Comparison of ENCODE assay signal across 19 mouse cellular contexts in genomic region chr6:52207684-52207976, GRCm38 (mm10). TPM values are rescaled to one million over a fixed set of nuclear protein-coding genes. Genes with fewer than 3 reads are reported as not detected.
A peak's percentile ranks its signal among the peaks of the same experiment; 100 is the strongest.
DNase-seq lines count a peak whose midpoint lies in the region; ATAC-seq and TF ChIP-seq lines count a peak whose summit lies in the region.
"Had no signal": no experiment of that assay in that cellular context is flagged by ENCODE, and none has a peak within 500 bp of the region (broad histone marks: within the 10 kb centered on the region; RNA-seq: fewer than 3 reads in every experiment).

No protein-coding gene starts in this region.

- H3K4me3 ChIP-seq in hindbrain, embryonic 11.5 days (ENCODE audit: low read depth, low read length): no peak overlapping the region
- H3K4me3 ChIP-seq in hindbrain, postnatal 0 days (ENCODE audit: low read length): no peak overlapping the region
- H3K4me3 ChIP-seq in lung, embryonic 15.5 days: peak overlapping the region; percentile 42; the same call in 1 of the 2 replicates
- H3K4me3 ChIP-seq in lung, adult 2 months (replicated peaks; ENCODE audit: extremely low read depth, low read depth, low read length): no peak overlapping the region
- H3K4me3 ChIP-seq in limb, embryonic 13.5 days: 0 out of 2 replicates have a peak overlapping the region, but pooled peaks have one; percentile 9
- H3K4me3 ChIP-seq in stomach, embryonic 16.5 days (replicated peaks; ENCODE audit: low read length): peak overlapping the region; percentile 71
- H3K4me3 ChIP-seq in heart, embryonic 10.5 days: no peak overlapping the region
- H3K4me3 ChIP-seq: embryonic facial prominence, embryonic 13.5 days; forebrain, embryonic 12.5 days; heart, adult 2 months had no signal

- H3K27me3 ChIP-seq in hindbrain, embryonic 11.5 days (ENCODE audit: control insufficient read depth, insufficient read depth, low read length): peaks cover 94% of the 10 kb centered on the region
- peaks cover 86% of the 10 kb centered on the region for H3K27me3 ChIP-seq in hindbrain, postnatal 0 days (ENCODE audit: insufficient read depth, low read length)
- H3K27me3 ChIP-seq in lung, embryonic 15.5 days: peaks cover 96% of the 10 kb centered on the region
- peaks cover 42% of the 10 kb centered on the region for H3K27me3 ChIP-seq in limb, embryonic 13.5 days
- H3K27me3 ChIP-seq in stomach, embryonic 16.5 days (ENCODE audit: control insufficient read depth, insufficient read depth, low read length): peaks cover 53% of the 10 kb centered on the region
- H3K27me3 ChIP-seq in heart, embryonic 10.5 days (ENCODE audit: insufficient read depth, poor library complexity, severe bottlenecking): peaks cover 100% of the 10 kb centered on the region

- no peak for TF ChIP-seq CTCF in hindbrain, postnatal 0 days (IDR thresholded peaks at IDR 0.05; ENCODE audit: low read depth)
- no peak for TF ChIP-seq CTCF in lung, adult 2 months (IDR thresholded peaks at IDR 0.05; ENCODE audit: insufficient read depth, low read length)

- peaks cover 4% of the 10 kb centered on the region; the same call in 1 of the 2 replicates for H3K4me1 ChIP-seq in hindbrain, embryonic 11.5 days (replicated peaks; ENCODE audit: control insufficient read depth, insufficient read depth, low read length)
- H3K4me1 ChIP-seq in hindbrain, postnatal 0 days (ENCODE audit: insufficient read depth, low read length): no peaks in the 10 kb centered on the region
- H3K4me1 ChIP-seq in lung, embryonic 15.5 days: no peaks in the 10 kb centered on the region; the same call in 1 of the 2 replicates
- peaks cover 8% of the 10 kb centered on the region for H3K4me1 ChIP-seq in lung, adult 2 months (ENCODE audit: control insufficient read depth, insufficient read depth, low read length)
- peaks cover 89% of the 10 kb centered on the region for H3K4me1 ChIP-seq in limb, embryonic 13.5 days
- peaks cover 4% of the 10 kb centered on the region; the same call in 1 of the 2 replicates for H3K4me1 ChIP-seq in stomach, embryonic 16.5 days (ENCODE audit: control insufficient read depth, insufficient read depth, low read length)
- peaks cover 44% of the 10 kb centered on the region for H3K4me1 ChIP-seq in heart, embryonic 10.5 days

- H3K9ac ChIP-seq in hindbrain, embryonic 11.5 days (ENCODE audit: low read depth, low read length): no peak overlapping the region
- H3K9ac ChIP-seq in hindbrain, postnatal 0 days (replicated peaks; ENCODE audit: low read length): no peak overlapping the region
- 0 out of 2 replicates have a peak overlapping the region, but pooled peaks have one; percentile 42 for H3K9ac ChIP-seq in lung, embryonic 15.5 days
- no peak overlapping the region; the same call in 1 of the 2 replicates for H3K9ac ChIP-seq in limb, embryonic 13.5 days
- peak overlapping the region; percentile 43 for H3K9ac ChIP-seq in stomach, embryonic 16.5 days (ENCODE audit: low read length)
- H3K9ac ChIP-seq: embryonic facial prominence, embryonic 13.5 days; forebrain, embryonic 12.5 days; midbrain, embryonic 12.5 days had no signal

- no peak for ATAC-seq in hindbrain, embryonic 11.5 days (ENCODE audit: low FRiP score)
- ATAC-seq in hindbrain, postnatal 0 days: no peak
- no peak for ATAC-seq in lung, embryonic 15.5 days (ENCODE audit: borderline replicate concordance, extremely low read depth, low FRiP score, low TSS enrichment)
- ATAC-seq in limb, embryonic 13.5 days (ENCODE audit: low FRiP score, low read depth): no peak
- no peak for ATAC-seq in stomach, embryonic 16.5 days (ENCODE audit: insufficient read depth, low FRiP score)

- no peaks in the 10 kb centered on the region for H3K36me3 ChIP-seq in hindbrain, embryonic 11.5 days (ENCODE audit: control insufficient read depth, insufficient read depth, low read length)
- no peaks in the 10 kb centered on the region for H3K36me3 ChIP-seq in hindbrain, postnatal 0 days (ENCODE audit: insufficient read depth, low read length)
- H3K36me3 ChIP-seq in lung, embryonic 15.5 days: no peaks in the 10 kb centered on the region
- peaks cover 24% of the 10 kb centered on the region for H3K36me3 ChIP-seq in limb, embryonic 13.5 days
- no peaks in the 10 kb centered on the region for H3K36me3 ChIP-seq in stomach, embryonic 16.5 days (ENCODE audit: control insufficient read depth, insufficient read depth, low read length)
- H3K36me3 ChIP-seq in heart, embryonic 10.5 days: no peaks in the 10 kb centered on the region
- H3K36me3 ChIP-seq: embryonic facial prominence, embryonic 13.5 days; forebrain, embryonic 12.5 days; midbrain, embryonic 12.5 days had no signal

- H3K9me3 ChIP-seq in hindbrain, embryonic 11.5 days (ENCODE audit: control insufficient read depth, low read length): no peaks in the 10 kb centered on the region
- H3K9me3 ChIP-seq in hindbrain, postnatal 0 days (ENCODE audit: low read length): no peaks in the 10 kb centered on the region
- no peaks in the 10 kb centered on the region for H3K9me3 ChIP-seq in lung, embryonic 15.5 days
- H3K9me3 ChIP-seq in limb, embryonic 13.5 days: no peaks in the 10 kb centered on the region
- H3K9me3 ChIP-seq in stomach, embryonic 16.5 days (replicated peaks; ENCODE audit: control insufficient read depth, low read length): no peaks in the 10 kb centered on the region
- H3K9me3 ChIP-seq in heart, embryonic 10.5 days: no peaks in the 10 kb centered on the region
- H3K9me3 ChIP-seq: embryonic facial prominence, embryonic 13.5 days; forebrain, embryonic 12.5 days; midbrain, embryonic 12.5 days had no signal

- no peak overlapping the region for H3K27ac ChIP-seq in hindbrain, embryonic 11.5 days (ENCODE audit: low read depth, low read length)
- H3K27ac ChIP-seq in hindbrain, postnatal 0 days: no peak overlapping the region
- H3K27ac ChIP-seq in lung, embryonic 15.5 days: peak overlapping the region; percentile 77
- H3K27ac ChIP-seq in limb, embryonic 13.5 days: no peak overlapping the region
- peak overlapping the region; percentile 70 for H3K27ac ChIP-seq in stomach, embryonic 16.5 days (ENCODE audit: low read length)
- no peak overlapping the region for H3K27ac ChIP-seq in heart, embryonic 10.5 days
- H3K27ac ChIP-seq: embryonic facial prominence, embryonic 13.5 days; forebrain, embryonic 12.5 days; heart, adult 2 months; midbrain, embryonic 12.5 days had no signal

- TF ChIP-seq POLR2A in lung, adult 2 months (IDR thresholded peaks at IDR 0.05; ENCODE audit: borderline replicate concordance, extremely low read depth, low read depth, low read length): no peak

- DNase-seq in hindbrain, embryonic 11.5 days (ENCODE audit: low spot score): no peak
- no peak for DNase-seq in hindbrain, postnatal 0 days (ENCODE audit: low spot score)
- no peak for DNase-seq in lung, adult 2 months
- DNase-seq in heart, embryonic 10.5 days (ENCODE audit: low spot score): no peak
- DNase-seq in gastrocnemius, postnatal 10 days: no peak
- DNase-seq: cerebellum, adult 11 months; heart, adult 2 months; heart, postnatal 10 days; kidney, adult 9 months; left cerebral cortex, postnatal 4 days had no signal

- H3K4me2 ChIP-seq in hindbrain, embryonic 11.5 days (replicated peaks; ENCODE audit: low read depth, low read length): peak overlapping the region; percentile 14; the same call in 1 of the 2 replicates
- H3K4me2 ChIP-seq in hindbrain, postnatal 0 days (ENCODE audit: low read depth, low read length): no peak overlapping the region
- H3K4me2 ChIP-seq in lung, embryonic 15.5 days: peak overlapping the region; percentile 66
- peak overlapping the region; percentile 90 for H3K4me2 ChIP-seq in limb, embryonic 13.5 days (replicated peaks)
- peak overlapping the region; percentile 84 for H3K4me2 ChIP-seq in stomach, embryonic 16.5 days (ENCODE audit: low read depth, low read length)
- H3K4me2 ChIP-seq: embryonic facial prominence, embryonic 13.5 days; forebrain, embryonic 12.5 days; midbrain, embryonic 12.5 days had no signal

RNA-seq across cellular contexts. Expression of gene Hoxa6, which starts 0.9 kb away (rescaled TPM):
- polyA plus RNA-seq in hindbrain, embryonic 11.5 days (2014; fragmentation: Nextera tagmentation; extraction: Ambion mirVana): 2.1 and 11.6 TPM in 2 replicates
- 12.3 and 25.8 TPM in 2 replicates for total RNA-seq in hindbrain, postnatal 0 days (2014; rRNA removed)
- 6.0 and 7.7 TPM in 2 replicates for polyA plus RNA-seq in hindbrain, postnatal 0 days (2015; fragmentation: Nextera tagmentation; extraction: Ambion mirVana)
- polyA plus RNA-seq in lung, embryonic 15.5 days (2015; fragmentation: Nextera tagmentation; extraction: Ambion mirVana): 2.9 and 3.1 TPM in 2 replicates
- polyA plus RNA-seq in lung, adult 2 months (2012; rRNA removed): 1.7 and 2.3 TPM in 2 replicates
- polyA plus RNA-seq in limb, embryonic 13.5 days (2015; fragmentation: Nextera tagmentation; extraction: Ambion mirVana): 0.97 and 1.2 TPM in 2 replicates
- 1.3 and 1.4 TPM in 2 replicates for polyA plus RNA-seq in stomach, embryonic 16.5 days (2015; fragmentation: Nextera tagmentation; extraction: Ambion mirVana)
- polyA plus RNA-seq in heart, embryonic 10.5 days (2016; fragmentation: Nextera tagmentation; extraction: Ambion mirVana): 0.30 TPM in 1 of 2 replicates, not detected in the other
- total RNA-seq in gastrocnemius, postnatal 10 days (2021): 1 to 10 TPM; 1.6 to 2.2 TPM
- total RNA-seq: common myeloid progenitor, adult 5-6 weeks; heart, adult 2 months; heart, postnatal 10 days; layer of hippocampus, postnatal 25 days; left cerebral cortex, postnatal 4 days had no signal
- polyA plus RNA-seq: forebrain, embryonic 12.5 days; heart, adult 2 months; midbrain, embryonic 12.5 days had no signal

RNA-seq across cellular contexts. Expression of gene Hoxa5, which starts 3.2 kb away (rescaled TPM):
- 23.8 and 39.3 TPM in 2 replicates for polyA plus RNA-seq in hindbrain, embryonic 11.5 days (2014; fragmentation: Nextera tagmentation; extraction: Ambion mirVana)
- total RNA-seq in hindbrain, postnatal 0 days (2014; rRNA removed): 99.2 and 108 TPM in 2 replicates
- polyA plus RNA-seq in hindbrain, postnatal 0 days (2015; fragmentation: Nextera tagmentation; extraction: Ambion mirVana): 81.7 and 89.4 TPM in 2 replicates
- polyA plus RNA-seq in lung, embryonic 15.5 days (2015; fragmentation: Nextera tagmentation; extraction: Ambion mirVana): 48.2 and 48.7 TPM in 2 replicates
- 29.1 and 46.9 TPM in 2 replicates for polyA plus RNA-seq in lung, adult 2 months (2012; rRNA removed)
- 4.8 and 5.3 TPM in 2 replicates for polyA plus RNA-seq in limb, embryonic 13.5 days (2015; fragmentation: Nextera tagmentation; extraction: Ambion mirVana)
- polyA plus RNA-seq in stomach, embryonic 16.5 days (2015; fragmentation: Nextera tagmentation; extraction: Ambion mirVana): 8.8 and 11.0 TPM in 2 replicates
- 0.58 and 6.0 TPM in 2 replicates for polyA plus RNA-seq in heart, embryonic 10.5 days (2016; fragmentation: Nextera tagmentation; extraction: Ambion mirVana)
- 1 to 10 TPM; 2.6 to 3.7 TPM for total RNA-seq in gastrocnemius, postnatal 10 days (2021)
- total RNA-seq: layer of hippocampus, postnatal 25 days; left cerebral cortex, postnatal 4 days had no signal
- polyA plus RNA-seq: forebrain, embryonic 12.5 days; midbrain, embryonic 12.5 days had no signal

RNA-seq across cellular contexts. Expression of gene Hoxa3, which starts 5.5 kb away (rescaled TPM):
- 13.3 and 14.2 TPM in 2 replicates for polyA plus RNA-seq in hindbrain, embryonic 11.5 days (2014; fragmentation: Nextera tagmentation; extraction: Ambion mirVana)
- total RNA-seq in hindbrain, postnatal 0 days (2014; rRNA removed): 8.7 and 9.8 TPM in 2 replicates
- polyA plus RNA-seq in hindbrain, postnatal 0 days (2015; fragmentation: Nextera tagmentation; extraction: Ambion mirVana): 7.9 and 8.8 TPM in 2 replicates
- polyA plus RNA-seq in lung, embryonic 15.5 days (2015; fragmentation: Nextera tagmentation; extraction: Ambion mirVana): 7.5 and 9.4 TPM in 2 replicates
- 12.8 and 13.4 TPM in 2 replicates for polyA plus RNA-seq in lung, adult 2 months (2012; rRNA removed)
- polyA plus RNA-seq in limb, embryonic 13.5 days (2015; fragmentation: Nextera tagmentation; extraction: Ambion mirVana): 5.9 and 6.3 TPM in 2 replicates
- polyA plus RNA-seq in stomach, embryonic 16.5 days (2015; fragmentation: Nextera tagmentation; extraction: Ambion mirVana): 6.0 and 7.4 TPM in 2 replicates
- 0.57 and 3.7 TPM in 2 replicates for polyA plus RNA-seq in heart, embryonic 10.5 days (2016; fragmentation: Nextera tagmentation; extraction: Ambion mirVana)
- 1 to 10 TPM; 2.0 to 5.0 TPM for total RNA-seq in gastrocnemius, postnatal 10 days (2021)
- total RNA-seq: layer of hippocampus, postnatal 25 days; left cerebral cortex, postnatal 4 days had no signal
- polyA plus RNA-seq: midbrain, embryonic 12.5 days had no signal

RNA-seq across cellular contexts. Expression of gene Gm28308, which starts 5.5 kb away (rescaled TPM):
- polyA plus RNA-seq in hindbrain, embryonic 11.5 days (2014; fragmentation: Nextera tagmentation; extraction: Ambion mirVana): not detected in 2 replicates
- 0.83 and 2.2 TPM in 2 replicates for total RNA-seq in hindbrain, postnatal 0 days (2014; rRNA removed)
- polyA plus RNA-seq in hindbrain, postnatal 0 days (2015; fragmentation: Nextera tagmentation; extraction: Ambion mirVana): not detected in 2 replicates
- not detected in 2 replicates for polyA plus RNA-seq in lung, embryonic 15.5 days (2015; fragmentation: Nextera tagmentation; extraction: Ambion mirVana)
- polyA plus RNA-seq in lung, adult 2 months (2012; rRNA removed): 0.37 and 0.39 TPM in 2 replicates
- 0.29 TPM in 1 of 2 replicates, not detected in the other for polyA plus RNA-seq in limb, embryonic 13.5 days (2015; fragmentation: Nextera tagmentation; extraction: Ambion mirVana)
- polyA plus RNA-seq in stomach, embryonic 16.5 days (2015; fragmentation: Nextera tagmentation; extraction: Ambion mirVana): not detected in 2 replicates
- not detected in 2 replicates for polyA plus RNA-seq in heart, embryonic 10.5 days (2016; fragmentation: Nextera tagmentation; extraction: Ambion mirVana)
- total RNA-seq in gastrocnemius, postnatal 10 days (2021): not detected
- total RNA-seq: CH12.LX; common myeloid progenitor, adult 5-6 weeks; heart, adult 2 months; heart, postnatal 10 days; layer of hippocampus, postnatal 25 days; left cerebral cortex, postnatal 4 days had no signal
- polyA plus RNA-seq: embryonic facial prominence, embryonic 13.5 days; forebrain, embryonic 12.5 days; heart, adult 2 months; midbrain, embryonic 12.5 days had no signal

RNA-seq across cellular contexts. Expression of gene Hoxa7, which starts 14.0 kb away (rescaled TPM):
- 0.34 and 1.9 TPM in 2 replicates for polyA plus RNA-seq in hindbrain, embryonic 11.5 days (2014; fragmentation: Nextera tagmentation; extraction: Ambion mirVana)
- total RNA-seq in hindbrain, postnatal 0 days (2014; rRNA removed): 2.6 and 2.9 TPM in 2 replicates
- 1.3 and 3.9 TPM in 2 replicates for polyA plus RNA-seq in hindbrain, postnatal 0 days (2015; fragmentation: Nextera tagmentation; extraction: Ambion mirVana)
- polyA plus RNA-seq in lung, embryonic 15.5 days (2015; fragmentation: Nextera tagmentation; extraction: Ambion mirVana): 4.9 and 5.5 TPM in 2 replicates
- 6.6 and 8.3 TPM in 2 replicates for polyA plus RNA-seq in lung, adult 2 months (2012; rRNA removed)
- 11.8 and 13.1 TPM in 2 replicates for polyA plus RNA-seq in limb, embryonic 13.5 days (2015; fragmentation: Nextera tagmentation; extraction: Ambion mirVana)
- 10.8 and 12.3 TPM in 2 replicates for polyA plus RNA-seq in stomach, embryonic 16.5 days (2015; fragmentation: Nextera tagmentation; extraction: Ambion mirVana)
- 0.11 and 2.5 TPM in 2 replicates for polyA plus RNA-seq in heart, embryonic 10.5 days (2016; fragmentation: Nextera tagmentation; extraction: Ambion mirVana)
- 1 to 10 TPM; 9.4 to 9.7 TPM for total RNA-seq in gastrocnemius, postnatal 10 days (2021)
- total RNA-seq: layer of hippocampus, postnatal 25 days; left cerebral cortex, postnatal 4 days had no signal
- polyA plus RNA-seq: embryonic facial prominence, embryonic 13.5 days; forebrain, embryonic 12.5 days; midbrain, embryonic 12.5 days had no signal

Comparison
In these comparisons a context has a peak if more than half of its experiments do, and no peak if none do; other contexts are left out.
1. H3K4me3 ChIP-seq: peak in lung, embryonic 15.5 days (single experiment), limb, embryonic 13.5 days (single experiment) and stomach, embryonic 16.5 days (single experiment); none in hindbrain, embryonic 11.5 days (single experiment), hindbrain, postnatal 0 days (single experiment), lung, adult 2 months (single experiment) and heart, embryonic 10.5 days (single experiment).
2. H3K27ac ChIP-seq: peak in lung, embryonic 15.5 days (single experiment) and stomach, embryonic 16.5 days (single experiment); none in hindbrain, embryonic 11.5 days (single experiment), hindbrain, postnatal 0 days (single experiment), limb, embryonic 13.5 days (single experiment) and heart, embryonic 10.5 days (single experiment).
3. H3K9ac ChIP-seq: peak in lung, embryonic 15.5 days (single experiment) and stomach, embryonic 16.5 days (single experiment); none in hindbrain, embryonic 11.5 days (single experiment), hindbrain, postnatal 0 days (single experiment) and limb, embryonic 13.5 days (single experiment).